Mouse (Mus musculus): Measurements from ENCODE around the gene Gm20547. TPM values are rescaled to one million over a fixed set of nuclear protein-coding genes. Genes with fewer than 3 reads are reported as not detected.

Gene Gm20547
- not detected in 2 replicates for polyA plus RNA-seq (2012; rRNA removed)

DNA sequence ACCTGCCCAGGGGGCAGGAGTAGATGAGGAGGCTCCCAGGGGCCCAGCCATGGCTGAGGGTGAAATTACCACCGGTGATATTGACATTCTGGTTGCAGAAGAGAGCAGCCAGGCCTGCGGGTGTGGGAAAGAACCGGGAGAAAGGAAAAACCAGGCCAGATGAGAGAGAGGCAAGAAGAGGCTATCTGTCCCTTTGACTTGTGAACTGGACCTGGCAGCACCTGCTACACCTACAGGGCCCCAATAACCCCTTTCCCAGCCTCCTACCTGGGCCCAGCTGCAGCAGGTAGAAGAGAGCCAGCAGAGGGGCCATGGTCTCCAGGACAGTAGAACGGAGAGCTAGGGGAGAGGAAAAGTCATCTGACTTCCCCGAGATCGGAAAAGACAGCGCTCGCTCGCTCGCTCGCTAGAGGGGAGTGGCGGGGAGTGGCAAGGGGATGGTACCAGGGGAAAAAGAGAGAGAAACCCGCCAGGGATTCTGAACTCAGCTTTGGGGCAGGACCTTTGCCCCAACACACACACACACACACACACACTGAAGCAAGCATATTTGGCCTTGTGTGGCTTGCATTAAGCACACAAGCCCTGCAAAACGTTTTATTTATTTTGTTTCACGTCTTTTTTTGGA, at the start of gene Gm20547:
Gene Gm20547 (minus strand): TSS at position 360 of the 628 bp plus-strand sequence.
- H3K4me1 ChIP-seq (ENCODE audit: control insufficient read depth, insufficient read depth, low read length) = no peaks in the 10 kb centered on the region
- 12% methylated on average over 15 of the region's 15 CpGs for whole genome bisulfite sequencing
- no peak for DNase-seq
- no peak within 1 kb of the TSS for H3K4me3 ChIP-seq (replicated peaks; ENCODE audit: extremely low read depth, low read depth, low read length)
- TF ChIP-seq POLR2A (IDR thresholded peaks at IDR 0.05; ENCODE audit: borderline replicate concordance, extremely low read depth, low read depth, low read length) = no peak
- no peak for TF ChIP-seq CTCF (IDR thresholded peaks at IDR 0.05; ENCODE audit: insufficient read depth, low read length)

DNA sequence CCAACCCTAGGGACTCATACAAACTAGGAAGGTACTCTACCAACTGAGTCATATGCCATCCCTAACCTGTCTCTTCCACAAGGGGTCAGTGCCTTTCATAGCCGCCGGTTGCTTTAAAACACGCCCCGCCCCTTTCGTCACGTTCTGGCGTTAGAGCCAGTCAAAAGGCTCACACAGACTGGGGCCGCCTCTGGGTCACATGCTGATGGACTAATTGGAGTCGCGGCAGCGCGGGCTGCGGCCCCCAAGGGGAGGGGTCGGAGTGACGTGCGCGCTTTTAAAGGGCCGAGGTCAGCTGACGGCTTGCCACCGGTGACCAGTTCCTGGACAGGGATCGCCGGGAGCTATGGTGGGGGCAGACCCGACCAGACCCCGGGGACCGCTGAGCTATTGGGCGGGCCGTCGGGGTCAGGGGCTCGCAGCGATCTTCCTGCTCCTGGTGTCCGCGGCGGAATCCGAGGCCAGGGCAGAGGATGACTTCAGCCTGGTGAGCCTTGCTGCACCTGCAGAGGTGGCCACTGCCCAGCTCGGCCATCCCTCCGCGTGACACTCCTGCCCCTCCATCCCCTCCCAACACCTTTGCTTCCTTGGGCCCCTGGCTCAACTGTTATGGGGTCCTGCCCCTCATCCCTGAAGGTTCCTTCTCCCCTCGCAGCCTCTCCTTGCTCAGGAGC, 49.4 kb upstream of the Gm20547 start, which contains the start of gene Neu1:
Gene Neu1 (plus strand): TSS at position 193 of the 674 bp plus-strand sequence.
- peak; percentile 98 for DNase-seq
- TF ChIP-seq CTCF (IDR thresholded peaks at IDR 0.05; ENCODE audit: insufficient read depth, low read length) (peak; percentile 58), POLR2A (IDR thresholded peaks at IDR 0.05; ENCODE audit: borderline replicate concordance, extremely low read depth, low read depth, low read length) (peak; percentile 89; the same call in 1 of the 2 replicates)
- WGBS = under 1% methylated on average over 38 of the region's 38 CpGs
- H3K4me3 ChIP-seq (replicated peaks; ENCODE audit: extremely low read depth, low read depth, low read length) = peak within 1 kb of the TSS; percentile 67
- peaks cover 4% of the 10 kb centered on the region; the same call in 1 of the 2 replicates for H3K4me1 ChIP-seq (ENCODE audit: control insufficient read depth, insufficient read depth, low read length)

DNA sequence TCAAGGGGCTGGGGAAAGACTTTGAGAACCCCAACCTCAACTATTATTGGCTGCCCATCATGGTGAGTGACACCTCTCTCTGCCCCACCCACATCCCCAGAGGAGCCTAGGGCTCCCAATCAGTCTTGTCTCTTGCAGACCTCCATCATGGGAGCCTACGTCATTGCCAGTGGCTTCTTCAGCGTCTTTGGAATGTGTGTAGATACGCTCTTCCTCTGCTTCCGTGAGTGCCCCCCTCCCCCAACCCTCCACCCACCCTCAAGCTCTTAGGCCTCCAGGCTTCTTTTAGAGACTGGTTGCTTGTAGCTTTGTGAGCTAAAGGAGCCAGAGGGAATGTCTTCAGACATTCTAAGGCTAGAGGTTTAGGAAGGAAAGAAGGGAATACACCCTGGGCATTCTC, 47.0 kb upstream of the Gm20547 start:
- no peak for DNase-seq
- no peak overlapping the region for H3K4me3 ChIP-seq (replicated peaks; ENCODE audit: extremely low read depth, low read depth, low read length)
- TF ChIP-seq POLR2A (IDR thresholded peaks at IDR 0.05; ENCODE audit: borderline replicate concordance, extremely low read depth, low read depth, low read length) = no peak
- no peak for TF ChIP-seq CTCF (IDR thresholded peaks at IDR 0.05; ENCODE audit: insufficient read depth, low read length)
- WGBS = 50% methylated on average over 4 of the region's 4 CpGs
- H3K4me1 ChIP-seq (ENCODE audit: control insufficient read depth, insufficient read depth, low read length) = peaks cover 4% of the 10 kb centered on the region; the same call in 1 of the 2 replicates

DNA sequence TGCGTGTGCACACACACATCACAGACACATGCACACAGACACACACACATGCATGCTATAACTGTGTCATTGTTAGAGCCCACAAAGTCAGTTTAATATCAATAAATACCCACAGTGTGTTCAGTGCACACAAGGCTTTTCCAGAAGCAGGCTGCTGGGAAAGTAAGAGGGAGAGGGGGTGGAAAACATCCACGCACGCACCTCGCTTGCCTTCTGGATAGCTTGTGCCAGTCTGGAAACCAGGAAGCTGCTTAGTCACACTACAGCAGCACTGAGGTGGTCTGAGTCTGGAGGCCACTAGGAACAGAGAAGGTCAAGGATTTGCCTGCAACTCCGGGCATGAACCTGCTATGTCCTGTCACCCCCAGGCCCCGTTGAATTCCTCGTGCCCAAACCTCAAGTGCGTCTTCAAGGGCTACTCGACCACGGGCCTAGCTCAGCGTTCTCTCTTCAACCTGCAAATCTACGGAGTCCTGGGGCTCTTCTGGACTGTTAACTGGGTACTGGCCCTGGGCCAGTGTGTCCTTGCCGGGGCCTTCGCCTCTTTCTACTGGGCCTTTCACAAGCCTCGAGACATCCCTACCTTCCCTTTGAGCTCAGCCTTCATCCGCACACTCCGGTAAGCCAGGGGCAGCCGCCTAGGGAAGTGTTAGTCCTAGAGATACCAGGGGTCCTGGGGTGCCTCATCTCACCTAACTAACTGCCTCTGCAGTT, 45.6 kb upstream of the Gm20547 start:
- WGBS = 69% methylated on average over 18 of the region's 18 CpGs
- DNase-seq = peak; percentile 17
- no peak for TF ChIP-seq POLR2A (IDR thresholded peaks at IDR 0.05; ENCODE audit: borderline replicate concordance, extremely low read depth, low read depth, low read length)
- no peak for TF ChIP-seq CTCF (IDR thresholded peaks at IDR 0.05; ENCODE audit: insufficient read depth, low read length)
- no peak overlapping the region for H3K4me3 ChIP-seq (replicated peaks; ENCODE audit: extremely low read depth, low read depth, low read length)
- H3K4me1 ChIP-seq (ENCODE audit: control insufficient read depth, insufficient read depth, low read length) = peaks cover 4% of the 10 kb centered on the region; the same call in 1 of the 2 replicates

DNA sequence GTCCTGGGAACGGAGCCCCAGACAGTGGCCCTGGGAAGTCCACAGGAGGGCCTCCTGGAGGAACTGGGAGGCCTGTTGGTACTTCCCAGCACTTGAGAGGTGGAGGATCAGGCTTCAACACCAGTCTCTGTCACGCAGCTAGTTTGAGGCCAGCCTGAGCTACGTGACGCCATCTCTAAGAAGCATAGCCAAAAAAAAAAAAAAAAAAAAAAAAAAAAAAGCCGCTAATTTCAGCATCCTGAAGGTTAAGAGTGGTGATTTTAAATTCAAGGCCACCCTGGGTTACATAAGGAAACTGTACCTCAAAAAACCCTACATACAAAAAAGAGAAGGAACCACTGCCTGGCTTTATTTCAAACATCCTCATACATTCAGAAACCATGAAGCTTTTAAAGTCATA, 42.4 kb upstream of the Gm20547 start:
- no peak overlapping the region for H3K4me3 ChIP-seq (replicated peaks; ENCODE audit: extremely low read depth, low read depth, low read length)
- H3K4me1 ChIP-seq (ENCODE audit: control insufficient read depth, insufficient read depth, low read length) = no peaks in the 10 kb centered on the region
- DNase-seq = no peak
- WGBS = 60% methylated on average over 5 of the region's 5 CpGs
- no peak for TF ChIP-seq CTCF (IDR thresholded peaks at IDR 0.05; ENCODE audit: insufficient read depth, low read length)
- TF ChIP-seq POLR2A (IDR thresholded peaks at IDR 0.05; ENCODE audit: borderline replicate concordance, extremely low read depth, low read depth, low read length) = no peak

DNA sequence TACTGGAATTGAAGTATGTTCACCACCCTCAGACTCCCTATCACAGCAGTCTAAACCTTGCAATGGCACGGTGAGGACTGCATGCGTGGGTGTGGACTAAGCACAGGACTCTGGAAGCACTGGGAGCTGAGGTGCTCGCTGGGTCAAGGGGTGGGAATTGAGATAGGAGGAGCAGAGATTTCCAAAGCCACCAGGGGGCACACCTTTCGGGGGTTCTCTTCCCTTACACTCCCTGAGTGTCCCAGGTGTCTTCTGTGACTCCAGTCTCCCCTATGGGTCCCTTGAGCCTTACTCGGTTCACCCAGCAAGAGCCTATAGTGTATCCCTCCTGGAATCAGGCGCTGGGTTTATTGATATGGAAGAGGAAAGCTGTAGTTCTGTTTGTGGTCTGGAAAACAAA, 41.1 kb upstream of the Gm20547 start:
- 52% methylated on average over 6 of the region's 6 CpGs for WGBS
- Histone ChIP-seq H3K4me1 (ENCODE audit: control insufficient read depth, insufficient read depth, low read length) (no peaks in the 10 kb centered on the region), H3K4me3 (replicated peaks; ENCODE audit: extremely low read depth, low read depth, low read length) (no peak overlapping the region)
- no peak for DNase-seq
- TF ChIP-seq POLR2A (IDR thresholded peaks at IDR 0.05; ENCODE audit: borderline replicate concordance, extremely low read depth, low read depth, low read length) = no peak
- no peak for TF ChIP-seq CTCF (IDR thresholded peaks at IDR 0.05; ENCODE audit: insufficient read depth, low read length)

DNA sequence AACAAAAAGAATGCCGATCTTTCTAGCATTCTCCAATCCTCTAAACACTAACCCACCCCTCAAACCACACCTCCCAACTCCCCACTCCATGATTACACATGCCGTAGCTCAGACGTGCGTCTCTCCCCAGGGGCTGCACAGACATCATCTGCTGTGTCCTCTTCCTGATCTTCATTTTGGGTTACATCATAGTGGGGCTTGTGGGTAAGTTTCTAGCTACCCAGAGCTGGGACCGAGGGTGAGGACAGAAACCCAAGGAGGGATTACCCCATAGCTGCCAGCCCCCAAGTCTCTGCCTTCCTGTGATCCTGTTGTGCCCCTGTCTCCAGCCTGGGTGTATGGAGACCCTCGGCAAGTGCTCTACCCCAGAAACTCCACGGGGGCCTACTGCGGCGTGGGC, 35.3 kb upstream of the Gm20547 start:
- 70% methylated on average over 9 of the region's 9 CpGs for WGBS

DNA sequence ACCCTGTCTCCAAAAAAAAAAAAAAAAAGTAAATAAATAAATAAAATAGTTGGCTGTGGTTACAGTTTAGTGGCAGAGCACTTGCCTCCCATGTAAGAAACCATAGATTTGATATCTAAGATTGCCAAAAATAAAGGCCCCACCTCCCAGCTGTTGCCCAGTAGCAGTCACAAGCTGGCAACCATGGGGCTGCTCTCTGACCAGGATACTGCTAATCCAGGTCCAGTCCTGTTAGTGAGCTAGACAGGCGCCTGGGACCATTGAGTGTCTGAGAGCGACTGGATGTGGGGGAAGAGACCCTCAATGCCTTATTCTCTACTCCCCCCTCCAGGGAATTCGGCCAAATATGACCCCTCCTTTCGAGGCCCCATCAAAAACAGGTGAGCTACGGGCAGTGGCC, 34.5 kb upstream of the Gm20547 start:
- WGBS = 90% methylated on average over 5 of the region's 5 CpGs
- TF ChIP-seq POLR2A (IDR thresholded peaks at IDR 0.05; ENCODE audit: borderline replicate concordance, extremely low read depth, low read depth, low read length) (no peak), CTCF (IDR thresholded peaks at IDR 0.05; ENCODE audit: insufficient read depth, low read length) (no peak)
- no peak for DNase-seq
- no peak overlapping the region for H3K4me3 ChIP-seq (replicated peaks; ENCODE audit: extremely low read depth, low read depth, low read length)
- H3K4me1 ChIP-seq (ENCODE audit: control insufficient read depth, insufficient read depth, low read length) = no peaks in the 10 kb centered on the region

More for the DNA sequence above, 35.3 kb upstream of the Gm20547 start:
- H3K4me1 ChIP-seq (ENCODE audit: control insufficient read depth, insufficient read depth, low read length) = no peaks in the 10 kb centered on the region
- no peak for DNase-seq
- no peak for TF ChIP-seq POLR2A (IDR thresholded peaks at IDR 0.05; ENCODE audit: borderline replicate concordance, extremely low read depth, low read depth, low read length)
- no peak for TF ChIP-seq CTCF (IDR thresholded peaks at IDR 0.05; ENCODE audit: insufficient read depth, low read length)
- no peak overlapping the region for H3K4me3 ChIP-seq (replicated peaks; ENCODE audit: extremely low read depth, low read depth, low read length)

DNA sequence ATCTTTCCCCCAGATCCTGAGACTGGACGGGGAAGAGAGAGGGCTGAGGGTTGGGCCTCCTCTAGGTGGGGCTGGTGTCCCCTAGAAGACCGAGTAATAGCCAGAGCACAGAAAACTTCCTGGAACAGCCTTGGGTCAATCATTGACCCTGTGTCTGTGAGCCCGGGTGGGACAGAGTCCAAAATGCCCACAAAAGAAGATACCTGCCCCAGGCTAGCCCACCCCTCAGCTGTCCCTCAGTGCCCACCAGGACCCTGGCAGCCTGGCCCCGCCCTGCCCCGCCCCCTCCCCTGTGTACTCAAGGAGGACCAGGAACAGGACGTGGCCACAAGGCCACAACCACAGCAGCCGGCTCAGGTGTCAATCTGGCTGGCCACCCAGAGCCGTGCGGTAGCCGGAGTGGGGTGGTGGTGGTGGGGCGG, 33.6 kb upstream of the Gm20547 start:
- Histone ChIP-seq H3K4me3 (replicated peaks; ENCODE audit: extremely low read depth, low read depth, low read length) (no peak overlapping the region), H3K4me1 (ENCODE audit: control insufficient read depth, insufficient read depth, low read length) (no peaks in the 10 kb centered on the region)
- peak; percentile 35; the same call in 1 of the 2 replicates for TF ChIP-seq CTCF (IDR thresholded peaks at IDR 0.05; ENCODE audit: insufficient read depth, low read length)
- TF ChIP-seq POLR2A (IDR thresholded peaks at IDR 0.05; ENCODE audit: borderline replicate concordance, extremely low read depth, low read depth, low read length) = no peak
- 23% methylated on average over 11 of the region's 11 CpGs for WGBS
- DNase-seq = peak; percentile 48

Data from lung, adult 2 months (tissue).